Mouse (Mus musculus) ES-CJ7 (cell line): ENCODE results near the gene Gm20696.

ENCODE experiments used
- DNase-seq: peaks from one replicate; pipeline ENCODE4 v3.0.0; 2011; ENCODE audit warnings: low read depth, low spot score

Gm20696 gene

GRCm38 (mm10) chr6:99485217-99485883 is 181.2 kb downstream of the Gm20696 start:
- peak; percentile 17 for DNase-seq

DNA sequence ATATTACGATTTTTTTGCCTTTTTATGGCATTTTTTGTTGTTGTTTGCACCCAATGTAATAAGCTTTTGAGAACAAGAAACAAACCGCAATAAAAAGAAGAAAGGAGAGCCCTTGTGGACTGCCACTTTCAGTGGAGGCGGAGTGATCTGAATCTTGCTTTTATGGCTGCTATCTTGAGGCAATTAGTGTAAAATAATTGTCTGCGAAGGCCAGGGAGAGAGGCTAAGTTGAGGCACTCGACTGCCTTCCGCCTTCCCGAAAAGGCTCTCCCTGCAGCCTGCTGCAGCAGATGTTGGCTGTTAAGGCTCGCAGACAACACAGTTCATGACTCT is 181.7 kb downstream of the Gm20696 start:
- no peak for DNase-seq

DNA sequence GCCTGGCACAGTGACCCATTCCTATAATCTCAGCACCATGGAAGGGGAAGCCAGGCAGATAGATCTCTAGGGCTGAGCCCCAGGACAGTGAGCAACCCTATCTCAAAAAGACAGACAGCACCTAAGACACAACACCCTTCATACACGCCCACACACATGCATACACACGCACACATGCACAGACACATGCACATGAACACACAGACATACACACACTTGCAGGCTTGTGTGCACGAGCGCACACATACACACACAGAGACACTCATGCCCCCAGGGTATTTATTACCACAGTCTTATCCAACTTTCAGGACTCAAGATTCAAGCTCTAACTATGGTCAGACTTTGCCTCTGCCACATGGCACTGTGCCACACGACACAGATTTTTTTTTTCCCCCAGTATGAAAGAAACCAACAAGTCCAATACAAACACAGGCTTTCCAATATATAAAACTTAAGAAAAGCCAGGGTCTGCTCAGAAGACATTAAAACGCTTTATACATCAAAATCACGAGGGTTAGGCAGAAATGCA is 182.3 kb downstream of the Gm20696 start:
- no peak for DNase-seq

- no peak for DNase-seq
Measured at GRCm38 (mm10) chr6:99483556-99483955, 183.0 kb downstream of the Gm20696 start.

- no peak for DNase-seq
Measured at GRCm38 (mm10) chr6:99481568-99481967, 185.0 kb downstream of the Gm20696 start.

- DNase-seq = no peak
Measured at GRCm38 (mm10) chr6:99478873-99479650, 187.5 kb downstream of the Gm20696 start.

- DNase-seq = no peak
Measured at GRCm38 (mm10) chr6:99475040-99475439, 191.6 kb downstream of the Gm20696 start.

DNA sequence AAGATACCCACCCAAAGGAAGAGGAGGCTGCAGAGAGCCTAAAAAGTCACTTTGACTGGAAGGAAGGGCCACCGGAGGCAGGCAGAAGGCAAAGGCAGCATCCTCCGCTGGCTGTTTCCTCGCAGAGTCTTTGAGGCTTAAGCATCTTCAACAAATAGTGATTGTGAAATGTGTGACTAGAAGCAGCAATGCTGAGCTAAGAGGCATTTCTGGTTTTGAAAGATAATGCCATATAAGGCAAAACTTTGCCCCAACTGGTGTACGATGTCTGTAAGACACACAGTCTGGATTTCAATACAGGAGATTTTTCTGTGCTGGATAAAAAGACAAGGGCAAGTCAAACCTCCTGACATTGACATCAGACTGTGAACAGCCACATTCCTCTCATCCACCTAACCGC is 195.7 kb downstream of the Gm20696 start:
- no peak for DNase-seq

GRCm38 (mm10) chr6:99469134-99469834 is 197.3 kb downstream of the Gm20696 start:
- no peak for DNase-seq

DNA sequence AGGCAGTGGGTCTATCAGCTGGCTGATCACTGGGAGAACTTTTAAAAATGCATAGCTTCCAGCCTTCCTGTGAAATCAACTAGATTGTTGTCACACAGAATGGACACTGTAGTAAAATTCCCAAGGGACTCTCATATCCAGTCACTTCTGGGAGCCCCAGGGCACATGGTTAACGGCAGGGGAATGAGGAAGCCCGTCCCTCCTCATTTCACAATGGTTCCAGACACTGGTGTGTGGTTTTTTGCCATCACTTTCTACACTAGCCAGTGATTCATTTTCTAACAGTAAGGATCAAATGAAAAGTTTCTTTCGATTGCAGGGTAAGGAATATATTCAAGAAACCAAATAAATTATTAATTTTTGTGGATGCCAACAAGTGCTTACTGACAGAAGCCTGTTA is 198.8 kb downstream of the Gm20696 start:
- DNase-seq = no peak

GRCm38 (mm10) chr6:99467109-99467508 is 199.5 kb downstream of the Gm20696 start:
- no peak for DNase-seq

GRCm38 (mm10) chr6:99466354-99466753 is 200.2 kb downstream of the Gm20696 start:
- DNase-seq = no peak

DNA sequence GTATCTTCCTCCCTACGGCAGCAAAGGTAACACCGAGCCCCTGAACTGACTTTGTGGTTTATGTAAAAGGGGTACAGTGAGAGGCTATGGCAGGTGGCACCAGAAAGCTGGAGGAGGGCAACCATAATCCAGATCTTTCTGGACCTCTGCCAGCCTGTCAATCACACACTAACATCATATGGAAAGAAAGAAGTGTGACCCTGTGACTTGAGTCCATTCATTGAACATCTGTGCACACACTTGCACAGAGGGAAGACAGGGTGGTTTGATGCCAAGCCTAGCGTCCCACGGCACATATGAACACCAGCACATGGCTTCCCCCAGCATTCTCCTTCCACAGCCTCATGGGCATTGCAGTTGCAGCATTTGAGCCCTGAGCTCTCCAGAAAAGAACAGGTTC is 202.1 kb downstream of the Gm20696 start:
- DNase-seq = no peak

- DNase-seq = no peak
Measured at GRCm38 (mm10) chr6:99463906-99464305, 202.7 kb downstream of the Gm20696 start.

DNA sequence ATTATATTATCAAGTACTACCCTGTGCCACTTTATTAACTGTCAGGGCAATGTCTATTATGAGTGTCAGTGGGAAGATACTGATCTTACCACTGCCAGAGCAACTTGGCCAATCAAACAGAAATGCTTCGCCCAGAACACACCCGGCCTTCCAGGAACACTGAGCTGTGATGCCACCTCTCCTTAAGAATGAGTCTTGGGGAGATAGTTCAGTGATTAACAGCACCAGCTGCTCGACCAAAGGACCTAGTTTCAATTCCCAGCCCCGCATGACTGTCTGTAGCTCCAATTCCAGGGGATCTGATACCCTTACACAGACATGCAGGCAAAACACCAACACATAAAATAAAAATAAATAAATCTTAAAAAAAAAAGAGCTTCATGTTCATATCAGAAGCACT is 207.8 kb downstream of the Gm20696 start:
- DNase-seq = no peak

- peak; percentile 48 for DNase-seq
Measured at GRCm38 (mm10) chr6:99453763-99454520, 212.7 kb downstream of the Gm20696 start.

GRCm38 (mm10) chr6:99452638-99453185 is 213.9 kb downstream of the Gm20696 start:
- DNase-seq = peak; percentile 60

- no peak for DNase-seq
Measured at GRCm38 (mm10) chr6:99451479-99451878, 215.1 kb downstream of the Gm20696 start.

- no peak for DNase-seq
Measured at GRCm38 (mm10) chr6:99447447-99447846, 219.2 kb downstream of the Gm20696 start.

GRCm38 (mm10) chr6:99446801-99447415 is 219.7 kb downstream of the Gm20696 start:
- no peak for DNase-seq

- DNase-seq = no peak
Measured at GRCm38 (mm10) chr6:99443460-99443859, 223.1 kb downstream of the Gm20696 start.
